Mouse (Mus musculus) C2C12 (cell line): Measurements from ENCODE around the gene Adnp.

Experiments
- CTCF ChIP-seq: IDR thresholded peaks from one replicate; pipeline ENCODE4 v1.5.1; 2011; ENCODE audit not compliant: control insufficient read depth, insufficient read depth, insufficient read length
- MAX ChIP-seq: IDR thresholded peaks from one replicate; pipeline ENCODE4 v1.6.1; 2011; ENCODE audit warnings: mild to moderate bottlenecking, control low read depth
- MYOG ChIP-seq: IDR thresholded peaks from one replicate; pipeline ENCODE4 v1.6.1; 2011; ENCODE audit not compliant: control insufficient read depth, insufficient read length; ENCODE audit errors: extremely low read depth
- USF1 ChIP-seq: IDR thresholded peaks from one replicate; pipeline ENCODE4 v1.6.1; 2011; ENCODE audit warnings: low read depth, mild to moderate bottlenecking, control low read depth, moderate library complexity

GRCm38 (mm10) chr2:168198421-168198820, 8.5 kb downstream of the Adnp start:
- TF ChIP-seq USF1 (no peak), CTCF (no peak), MYOG (no peak), MAX (no peak)
